Mouse (Mus musculus) midbrain, embryonic 11.5 days (tissue): ENCODE results near the gene Vasn. TPM values are rescaled to one million over a fixed set of nuclear protein-coding genes. Genes with fewer than 3 reads are reported as not detected.

Experiments
- ATAC-seq: fragments of 200-750 bp; cut with Nextera tagmentation; 2 replicates; pipeline ENCODE4 v1.8.0; 2017; ENCODE audit warnings: moderate TSS enrichment, moderate library complexity; ENCODE audit not compliant: low FRiP score
- DNase-seq: peaks from one replicate; pipeline ENCODE4 v3.0.0; 2015; ENCODE audit warnings: low spot score; ENCODE audit errors: missing footprints
- H3K27ac ChIP-seq: fragments of 300-500 bp; sonication (generic); 2 replicates; pipeline ENCODE4 v1.5.1; 2014; ENCODE audit warnings: low read depth, low read length
- H3K27me3 ChIP-seq: fragments of 300-500 bp; sonication (generic); 2 replicates; pipeline ENCODE4 v1.6.1; 2014; ENCODE audit warnings: mild to moderate bottlenecking, low read length, moderate library complexity, mixed read lengths; ENCODE audit not compliant: control insufficient read depth, insufficient read depth
- H3K36me3 ChIP-seq: fragments of 300-500 bp; sonication (generic); 2 replicates; pipeline ENCODE4 v1.6.1; 2014; ENCODE audit warnings: mild to moderate bottlenecking, low read length, moderate library complexity, mixed read lengths; ENCODE audit not compliant: control insufficient read depth, insufficient read depth
- H3K4me1 ChIP-seq: fragments of 300-500 bp; sonication (generic); 2 replicates; pipeline ENCODE4 v1.6.1; 2014; ENCODE audit warnings: low read length; ENCODE audit not compliant: control insufficient read depth, insufficient read depth
- H3K4me2 ChIP-seq: fragments of 300-500 bp; sonication (generic); 2 replicates; pipeline ENCODE4 v1.6.1; 2014; ENCODE audit warnings: mild to moderate bottlenecking, moderate library complexity
- H3K4me3 ChIP-seq: fragments of 300-500 bp; sonication (generic); 2 replicates; pipeline ENCODE4 v1.5.1; 2014; ENCODE audit warnings: low read depth, low read length
- H3K9ac ChIP-seq: fragments of 300-500 bp; sonication (generic); 2 replicates; pipeline ENCODE4 v1.6.1; 2014; ENCODE audit warnings: low read length
- H3K9me3 ChIP-seq: fragments of 300-500 bp; sonication (generic); 2 replicates; pipeline ENCODE4 v1.6.1; 2016; ENCODE audit warnings: low read length; ENCODE audit not compliant: control insufficient read depth
- WGBS: fragments of 180-500 bp; shearing (Covaris S2); extraction: QIAGEN DNeasy Blood & Tissue Kit; methylation state at CpG from one replicate; pipeline ENCODE4 v1.1.7; 2014; 5-methylcytosine and 5-hydroxymethylcytosine counted together
- polyA plus RNA-seq: library from polyadenylated mRNA; unstranded; fragments of >200 nt; fragmentation: Nextera tagmentation; extraction: Ambion mirVana; gene quantifications from 2 replicates; pipeline ENCODE4 v1.2.1, GENCODE M21; 2014

The Vasn gene
- 6.1 and 7.0 TPM in 2 replicates for polyA plus RNA-seq

- H3K27me3 ChIP-seq: no peaks in the 10 kb centered on the region
- H3K9me3 ChIP-seq: no peaks in the 10 kb centered on the region
- H3K9ac ChIP-seq: peak within 1 kb of the TSS; percentile 64
- peaks cover 12% of the 10 kb centered on the region for H3K4me1 ChIP-seq
- WGBS: under 1% methylated on average over 22 of the region's 22 CpGs
- no peaks in the 10 kb centered on the region for H3K36me3 ChIP-seq
- ATAC-seq (peak; percentile 96), DNase-seq (peak; percentile 97)
- H3K4me2 ChIP-seq: peak within 1 kb of the TSS; percentile 68
- H3K27ac ChIP-seq: 0 out of 2 replicates have a peak within 1 kb of the TSS, but pooled peaks have one; percentile 9
- H3K4me3 ChIP-seq: peak within 1 kb of the TSS; percentile 45
These were observed at the start of gene Vasn, which contains the start of gene Dnaja3 for GRCm38 (mm10) chr16:4639831-4640237. Gene Vasn, plus strand, starts transcription at chr16:4639941. Gene Dnaja3, plus strand, starts transcription at chr16:4639989.

GRCm38 (mm10) chr16:4590236-4590635, 49.5 kb upstream of the Vasn start:
- Histone ChIP-seq H3K9me3 (no peaks in the 10 kb centered on the region), H3K27ac (no peak overlapping the region), H3K4me1 (peaks cover 26% of the 10 kb centered on the region), H3K4me2 (no peak overlapping the region), H3K36me3 (no peaks in the 10 kb centered on the region; the same call in 1 of the 2 replicates), H3K9ac (no peak overlapping the region), H3K4me3 (no peak overlapping the region), H3K27me3 (no peaks in the 10 kb centered on the region)
- ATAC-seq (no peak), DNase-seq (peak; percentile 86)
- WGBS: 95% methylated on average over 9 of the region's 9 CpGs

GRCm38 (mm10) chr16:4592909-4593875, 46.5 kb upstream of the Vasn start:
- peak overlapping the region; percentile 89 for H3K4me3 ChIP-seq
- peak overlapping the region; percentile 83 for H3K4me2 ChIP-seq
- no peaks in the 10 kb centered on the region; the same call in 1 of the 2 replicates for H3K36me3 ChIP-seq
- H3K27me3 ChIP-seq: no peaks in the 10 kb centered on the region
- H3K4me1 ChIP-seq: peaks cover 42% of the 10 kb centered on the region
- no peaks in the 10 kb centered on the region for H3K9me3 ChIP-seq
- peak overlapping the region; percentile 95 for H3K27ac ChIP-seq
- 16% methylated on average over 32 of the region's 32 CpGs for WGBS
- DNase-seq (peak; percentile 93), ATAC-seq (no peak)
- peak overlapping the region; percentile 97 for H3K9ac ChIP-seq

- Histone ChIP-seq H3K27me3 (no peaks in the 10 kb centered on the region), H3K9ac (peak within 1 kb of the TSS; percentile 97), H3K4me1 (peaks cover 52% of the 10 kb centered on the region), H3K4me2 (peak within 1 kb of the TSS; percentile 83), H3K4me3 (peak within 1 kb of the TSS; percentile 89), H3K36me3 (no peaks in the 10 kb centered on the region; the same call in 1 of the 2 replicates), H3K27ac (peak within 1 kb of the TSS; percentile 95), H3K9me3 (no peaks in the 10 kb centered on the region)
- under 1% methylated on average over 28 of the region's 74 CpGs for WGBS
- ATAC-seq: peak; percentile 89
- peak; percentile 97 for DNase-seq
These were observed 45.5 kb upstream of the Vasn start, which contains the start of gene Glis2 for GRCm38 (mm10) chr16:4593971-4594813. Gene Glis2, plus strand, starts transcription at chr16:4594713.

- H3K27me3 ChIP-seq: no peaks in the 10 kb centered on the region
- ATAC-seq (peak; percentile 57), DNase-seq (peak; percentile 93)
- H3K9me3 ChIP-seq: no peaks in the 10 kb centered on the region
- peak overlapping the region; percentile 95 for H3K27ac ChIP-seq
- peaks cover 54% of the 10 kb centered on the region for H3K4me1 ChIP-seq
- H3K36me3 ChIP-seq: no peaks in the 10 kb centered on the region; the same call in 1 of the 2 replicates
- peak overlapping the region; percentile 83 for H3K4me2 ChIP-seq
- H3K4me3 ChIP-seq: peak overlapping the region; percentile 89
- peak overlapping the region; percentile 97 for H3K9ac ChIP-seq
- WGBS: 0% methylated on average over 24 of the region's 52 CpGs
These were observed 44.8 kb upstream of the Vasn start for GRCm38 (mm10) chr16:4594814-4595526.

- WGBS: 6% methylated on average over 5 of the region's 5 CpGs
- peaks cover 56% of the 10 kb centered on the region for H3K4me1 ChIP-seq
- H3K36me3 ChIP-seq: no peaks in the 10 kb centered on the region; the same call in 1 of the 2 replicates
- H3K27ac ChIP-seq: peak overlapping the region; percentile 95
- DNase-seq: peak; percentile 93
- peak overlapping the region; percentile 83 for H3K4me2 ChIP-seq
- H3K9me3 ChIP-seq: no peaks in the 10 kb centered on the region
- no peak for ATAC-seq
- H3K27me3 ChIP-seq: no peaks in the 10 kb centered on the region
- peak overlapping the region; percentile 97 for H3K9ac ChIP-seq
- H3K4me3 ChIP-seq: peak overlapping the region; percentile 89
These were observed 44.2 kb upstream of the Vasn start for GRCm38 (mm10) chr16:4595527-4595963.

GRCm38 (mm10) chr16:4596141-4596728, 43.5 kb upstream of the Vasn start:
- Histone ChIP-seq H3K36me3 (no peaks in the 10 kb centered on the region), H3K4me2 (peak overlapping the region; percentile 83), H3K27me3 (no peaks in the 10 kb centered on the region), H3K9ac (peak overlapping the region; percentile 97), H3K9me3 (no peaks in the 10 kb centered on the region), H3K4me1 (peaks cover 62% of the 10 kb centered on the region), H3K4me3 (peak overlapping the region; percentile 89), H3K27ac (peak overlapping the region; percentile 95)
- WGBS: 2% methylated on average over 3 of the region's 3 CpGs
- peak; percentile 13 for ATAC-seq
- peak; percentile 92 for DNase-seq

- peaks cover 65% of the 10 kb centered on the region for H3K4me1 ChIP-seq
- H3K4me3 ChIP-seq: peak overlapping the region; percentile 89
- no peak for DNase-seq
- no peaks in the 10 kb centered on the region for H3K36me3 ChIP-seq
- WGBS: 32% methylated on average over 2 of the region's 2 CpGs
- 0 out of 2 replicates have a peak overlapping the region, but pooled peaks have one; percentile 95 for H3K27ac ChIP-seq
- no peaks in the 10 kb centered on the region for H3K27me3 ChIP-seq
- peak overlapping the region; percentile 83 for H3K4me2 ChIP-seq
- H3K9ac ChIP-seq: peak overlapping the region; percentile 97
- H3K9me3 ChIP-seq: no peaks in the 10 kb centered on the region
- ATAC-seq: no peak
These were observed 42.9 kb upstream of the Vasn start for GRCm38 (mm10) chr16:4596836-4597235.
